Mouse (Mus musculus) frontal cortex, postnatal 36 days (tissue): ENCODE measurements at regions not wholly inside any gene's neighbourhood (a gene's known extent, or its start where the extent isn't known, plus 50 kb on each side); places are given as distances from the start of the nearest gene placed in this dataset.

Source experiments
- DNase-seq, 2 experiments: peaks; one replicate each; pipeline ENCODE4 v3.0.0; 2022; ENCODE audit warnings: low spot score in 2 of 2

DNA sequence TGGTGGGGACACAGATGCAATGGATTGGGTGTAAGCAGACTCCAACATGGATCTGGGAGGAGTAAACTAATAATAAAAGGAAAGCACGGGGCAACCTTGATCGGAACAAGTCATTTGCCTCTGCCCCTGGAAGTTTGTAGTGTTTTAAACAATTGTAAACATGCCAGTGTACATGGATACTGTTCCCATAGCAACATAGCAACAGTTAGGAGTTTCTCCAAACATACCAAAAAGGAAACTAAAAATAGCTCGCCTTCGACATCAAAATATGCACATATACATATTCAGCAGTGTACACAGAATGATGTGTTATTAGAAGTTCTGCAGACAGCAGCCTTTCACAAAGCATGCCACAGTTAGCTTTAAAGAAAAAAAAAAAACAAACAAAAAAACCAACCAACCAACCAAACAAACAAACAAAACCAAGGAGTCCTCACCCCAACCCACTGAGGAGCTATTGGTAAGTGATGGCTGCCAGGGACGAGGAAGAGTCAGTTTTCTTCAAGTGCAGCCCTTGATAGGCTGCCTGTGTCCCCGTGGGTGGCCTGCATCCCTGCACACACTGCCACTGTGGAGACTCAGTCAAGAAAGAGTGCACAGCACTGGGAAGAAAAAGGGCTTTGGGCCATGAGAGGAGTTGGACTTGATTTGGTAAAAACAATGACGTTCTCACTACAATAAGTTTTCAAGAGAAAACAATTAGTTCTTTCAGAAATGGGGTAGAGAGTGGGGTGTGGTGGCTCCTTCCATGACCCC is 54.8 kb upstream of the Peli1 start:
- DNase-seq = no peak

- DNase-seq = no peak
Measured at GRCm38 (mm10) chr11:21037267-21037906, 53.7 kb upstream of the Peli1 start.

- no peak for DNase-seq
Measured at GRCm38 (mm10) chr11:21041201-21041600, 49.9 kb upstream of the Peli1 start.
